Mouse (Mus musculus) ES-E14 (cell line): ENCODE measurements around the gene Olfr625-ps1. TPM values are rescaled to one million over a fixed set of nuclear protein-coding genes. Genes with fewer than 3 reads are reported as not detected.
"Not testable (repeated sequence)": the region's sequence is repeated elsewhere in the genome, so short reads cannot be mapped to it uniquely, and the experiment has no call there.

Source experiments
- DNase-seq: peaks from one replicate; pipeline ENCODE4 v3.0.0-alpha.2; 2013; ENCODE audit warnings: low read depth, low spot score
- H3K27ac ChIP-seq: 2 replicates; pipeline ENCODE4 v1.5.1; 2012; ENCODE audit warnings: low read depth, mild to moderate bottlenecking, low read length, moderate library complexity, mixed read lengths; ENCODE audit not compliant: poor library complexity, insufficient read depth, severe bottlenecking
- H3K36me3 ChIP-seq: 2 replicates; pipeline ENCODE4 v1.6.1; 2012; ENCODE audit warnings: mild to moderate bottlenecking, low read length, moderate library complexity, mixed read lengths; ENCODE audit not compliant: control insufficient read depth, poor library complexity, insufficient read depth, severe bottlenecking
- H3K4me1 ChIP-seq, 2 experiments: fragments of 150-350 bp in 1 of 2; sonication (generic) in 1 of 2; 2 replicates each; pipeline ENCODE4 v1.6.1; 2012; ENCODE audit warnings: low read length in 2 of 2, mild to moderate bottlenecking in 1 of 2, mixed read lengths in 1 of 2; ENCODE audit not compliant: control insufficient read depth in 2 of 2, insufficient read depth in 2 of 2, poor library complexity in 1 of 2
- H3K4me3 ChIP-seq, 2 experiments: fragments of 150-350 bp in 1 of 2; sonication (generic) in 1 of 2; 2 replicates each; pipeline ENCODE4 v1.5.1; 2012; ENCODE audit warnings: low read length in 2 of 2, low read depth in 1 of 2, mild to moderate bottlenecking in 1 of 2, mixed read lengths in 1 of 2; ENCODE audit not compliant: insufficient read depth in 1 of 2, poor library complexity in 1 of 2, severe bottlenecking in 1 of 2
- H3K9ac ChIP-seq: 2 replicates; pipeline ENCODE4 v1.6.1; 2012; ENCODE audit warnings: low read depth, mild to moderate bottlenecking, low read length, mixed read lengths; ENCODE audit not compliant: poor library complexity, insufficient read depth, severe bottlenecking
- H3K9me3 ChIP-seq: fragments of 150-350 bp; sonication (generic); 2 replicates; pipeline ENCODE4 v1.6.1; 2012; ENCODE audit warnings: low read depth, mild to moderate bottlenecking, low read length; ENCODE audit not compliant: control insufficient read depth, insufficient read depth
- CHD2 ChIP-seq: IDR thresholded peaks from 2 replicates; pipeline ENCODE4 v1.6.1; 2014; ENCODE audit warnings: mild to moderate bottlenecking, low read depth, low read length, inconsistent platforms
- HCFC1 ChIP-seq: IDR thresholded peaks from 2 replicates; pipeline ENCODE4 v1.6.1; 2012; ENCODE audit warnings: low read length, inconsistent platforms, borderline replicate concordance; ENCODE audit not compliant: insufficient read depth
- MAFK ChIP-seq: IDR thresholded peaks from 2 replicates; pipeline ENCODE4 v1.6.1; 2014; ENCODE audit warnings: mild to moderate bottlenecking, low read depth, low read length, inconsistent platforms; ENCODE audit not compliant: insufficient read depth
- ZC3H11A ChIP-seq: IDR thresholded peaks from 2 replicates; pipeline ENCODE4 v1.6.1; 2012; ENCODE audit warnings: low read depth, mild to moderate bottlenecking, inconsistent platforms, low read length, borderline replicate concordance
- ZNF384 ChIP-seq: IDR thresholded peaks from 2 replicates; pipeline ENCODE4 v1.6.1; 2012; ENCODE audit warnings: low read depth, low read length, inconsistent platforms
- in situ Hi-C, 2 experiments: fragments of 600-800 bp; cut with MboI; formaldehyde crosslinking; loops; one replicate each; pipeline ENCODE4 v1.15.1; 2025; ENCODE audit warnings: low sequenced_read_pairs in 2 of 2, inconsistent platforms in 1 of 2; ENCODE audit not compliant: unreplicated experiment in 2 of 2
- total RNA-seq: library from RNA; depleted of rRNA; stranded (reverse); fragments of 300-350 nt; gene quantifications from 2 replicates; pipeline ENCODE4 v1.2.3, GENCODE M21; 2012

The Olfr625-ps1 gene
- total RNA-seq, 1 experiment, result not detected

DNA sequence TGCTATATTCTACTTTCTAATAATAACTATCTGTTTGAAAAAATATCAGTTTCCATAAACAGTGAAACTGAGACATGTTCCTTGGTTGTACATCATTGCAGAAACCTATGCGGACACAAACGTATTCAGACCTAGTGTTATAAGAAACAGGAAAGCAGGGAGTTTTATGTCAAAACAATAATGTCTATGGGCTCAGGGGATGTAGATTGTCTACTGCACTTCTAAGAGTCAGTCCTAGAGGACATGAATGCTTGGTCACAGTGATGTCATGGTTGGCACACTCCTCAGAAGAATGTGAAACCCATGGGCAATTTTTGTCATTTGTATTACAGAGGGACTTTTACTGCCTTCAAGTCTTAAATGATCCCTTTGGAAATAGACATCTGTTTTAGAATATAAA, 11.4 kb upstream of the Olfr625-ps1 start, which contains the start of gene Olfr624:
Olfr624 (minus strand) TSS at position 101 of the 400 bp plus-strand sequence.
- TF ChIP-seq ZC3H11A (no peak), CHD2 (no peak), HCFC1 (no peak), ZNF384 (no peak), MAFK (no peak)
- Histone ChIP-seq H3K9ac (no peak within 1 kb of the TSS), H3K9me3 (no peaks in the 10 kb centered on the region), H3K36me3 (no peaks in the 10 kb centered on the region), H3K27ac (no peak within 1 kb of the TSS), H3K4me3 (no peak within 1 kb of the TSS), H3K4me1 (no peaks in the 10 kb centered on the region)
- in situ Hi-C loops, result no loop called here
- no peak for DNase-seq

- H3K4me3 ChIP-seq, result no peak overlapping the region
- in situ Hi-C loops, result no loop called here
- H3K9ac ChIP-seq, result no peak overlapping the region
- TF ChIP-seq HCFC1 (no peak), ZNF384 (no peak), ZC3H11A (no peak), CHD2 (no peak), MAFK (no peak)
- no peak for DNase-seq
- no peak overlapping the region for H3K27ac ChIP-seq
- no peaks in the 10 kb centered on the region for H3K4me1 ChIP-seq
- H3K36me3 ChIP-seq, result no peaks in the 10 kb centered on the region
- H3K9me3 ChIP-seq, result no peaks in the 10 kb centered on the region
These were observed 16.9 kb downstream of the Olfr625-ps1 start for GRCm38 (mm10) chr7:103699469-103699868.

DNA sequence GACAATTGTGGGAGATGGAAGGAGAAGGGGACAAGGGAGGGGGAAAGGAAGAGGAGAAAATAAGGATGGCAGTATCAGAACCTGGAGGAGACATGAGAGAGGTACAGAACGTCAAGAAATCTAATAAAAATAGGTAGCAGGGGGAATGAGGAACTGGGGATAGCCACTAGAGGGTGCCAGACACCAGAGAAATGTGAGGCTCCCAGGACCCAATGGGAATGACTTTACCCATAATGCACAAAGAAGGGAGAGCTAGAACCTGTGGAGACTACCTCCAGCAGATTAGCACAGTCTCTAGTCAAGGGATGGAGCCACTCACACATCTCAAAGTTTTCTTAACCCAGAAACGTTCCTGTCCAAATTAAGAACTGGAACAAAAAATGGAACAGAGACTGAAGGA, 29.5 kb downstream of the Olfr625-ps1 start:
- Histone ChIP-seq H3K4me1 (no peaks in the 10 kb centered on the region), H3K9ac (no peak overlapping the region), H3K36me3 (no peaks in the 10 kb centered on the region), H3K4me3 (no peak overlapping the region), H3K27ac (no peak overlapping the region), H3K9me3 (no peaks in the 10 kb centered on the region)
- in situ Hi-C loops, result no loop called here
- DNase-seq, result no peak
- no peak for TF ChIP-seq MAFK
- no peak for TF ChIP-seq ZC3H11A
- no peak for TF ChIP-seq CHD2
- TF ChIP-seq HCFC1, result no peak
- no peak for TF ChIP-seq ZNF384

DNA sequence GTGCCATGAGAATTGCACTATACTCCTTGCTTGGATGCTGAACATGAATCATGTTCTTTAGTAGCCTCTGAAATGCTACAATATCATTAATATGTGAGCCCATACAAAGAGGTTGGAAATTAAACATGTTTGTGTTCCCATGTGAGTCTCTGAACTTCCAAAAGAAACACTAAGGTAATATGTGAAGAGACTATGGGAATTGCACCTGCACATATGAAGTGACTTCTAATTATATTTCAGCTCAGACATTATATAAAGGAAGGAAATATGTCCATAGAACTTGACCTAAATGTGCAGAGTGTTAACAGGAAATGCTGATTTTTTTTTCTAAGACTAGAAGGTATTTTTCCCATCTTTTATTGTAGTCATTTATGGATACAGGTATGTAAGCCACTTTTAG, 31.9 kb downstream of the Olfr625-ps1 start, which contains the start of gene Olfr243:
Olfr243 (plus strand) TSS at position 301 of the 400 bp plus-strand sequence.
- Histone ChIP-seq H3K36me3 (no peaks in the 10 kb centered on the region), H3K9ac (no peak within 1 kb of the TSS), H3K4me1 (no peaks in the 10 kb centered on the region), H3K9me3 (no peaks in the 10 kb centered on the region), H3K4me3 (no peak within 1 kb of the TSS), H3K27ac (no peak within 1 kb of the TSS)
- in situ Hi-C loops, result no loop called here
- no peak for DNase-seq
- TF ChIP-seq ZNF384 (no peak), ZC3H11A (no peak), CHD2 (no peak), MAFK (no peak), HCFC1 (no peak)

DNA sequence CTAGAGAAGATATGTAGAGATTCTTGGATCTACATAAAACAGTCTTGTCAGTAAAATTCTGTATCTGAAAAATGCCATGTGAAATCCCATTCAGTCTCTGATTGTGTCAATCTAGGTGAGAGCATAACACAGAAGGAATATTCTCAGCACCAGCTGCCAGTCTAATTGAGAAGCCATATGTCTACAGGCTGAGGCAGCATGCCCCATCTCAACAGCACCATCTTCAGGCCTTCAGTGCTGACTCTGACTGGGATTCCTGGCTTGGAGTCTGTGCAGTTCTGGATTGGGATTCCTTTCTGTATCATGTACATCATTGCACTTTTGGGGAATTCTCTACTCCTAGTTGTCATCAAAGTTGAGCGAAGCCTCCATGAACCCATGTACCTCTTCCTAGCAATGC, 33.9 kb downstream of the Olfr625-ps1 start:
- H3K36me3 ChIP-seq, H3K9ac ChIP-seq, H3K27ac ChIP-seq, H3K4me3 ChIP-seq, DNase-seq, H3K4me1 ChIP-seq, H3K9me3 ChIP-seq, in situ Hi-C loops: not testable (repeated sequence)
